Mouse (Mus musculus): ENCODE data around the gene Zc4h2. TPM values are rescaled to one million over a fixed set of nuclear protein-coding genes. Genes with fewer than 3 reads are reported as not detected.

Zc4h2 gene
- 27.1 and 33.5 TPM in 2 replicates for polyA plus RNA-seq (2016; fragmentation: Nextera tagmentation; extraction: Ambion mirVana)

DNA sequence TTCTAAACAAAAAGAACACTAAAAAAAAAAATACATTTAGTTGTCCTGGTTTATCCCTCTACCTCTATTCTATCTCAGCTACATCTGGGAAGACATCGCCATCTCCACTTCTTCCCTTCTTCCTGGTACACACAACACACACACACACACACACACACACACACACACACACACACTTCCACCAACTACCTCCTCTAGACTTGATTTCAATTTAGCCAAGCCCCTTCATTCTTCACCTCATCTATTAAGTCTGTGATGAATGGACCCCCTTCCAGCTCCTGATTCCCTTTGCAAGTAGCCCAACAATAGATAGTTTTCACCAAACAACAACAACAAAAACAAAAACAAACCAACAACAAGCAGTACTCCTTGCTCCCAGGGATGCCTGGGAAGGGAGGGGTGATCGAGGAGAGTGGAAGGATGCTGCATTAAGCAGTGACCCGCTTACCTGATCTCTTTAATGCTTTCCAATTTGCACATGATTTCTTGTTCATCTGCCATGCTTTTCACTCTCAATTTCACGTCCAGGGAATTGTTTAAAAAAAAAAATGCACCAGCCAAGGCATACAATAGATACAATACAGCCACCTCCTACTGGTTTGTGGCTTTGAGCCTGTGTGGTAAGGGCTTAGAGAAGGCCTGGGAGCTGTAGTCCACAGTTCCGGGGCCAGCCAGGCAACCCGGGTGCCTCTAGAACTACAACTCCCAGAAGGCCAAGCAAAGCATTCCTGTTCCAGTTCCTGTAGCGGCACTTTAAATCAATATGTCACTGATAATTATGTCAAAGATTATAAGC, at the start of gene Zc4h2:
Zc4h2 (minus strand) TSS at position 706 of the 796 bp plus-strand sequence.
- peak; percentile 63 for DNase-seq (ENCODE audit: low spot score)
- no peaks in the 10 kb centered on the region for H3K9me3 ChIP-seq (replicated peaks)
- peaks cover 10% of the 10 kb centered on the region; the same call in 1 of the 2 replicates for H3K27me3 ChIP-seq (ENCODE audit: low read depth, poor library complexity, severe bottlenecking)
- H3K36me3 ChIP-seq: no peaks in the 10 kb centered on the region
- H3K4me1 ChIP-seq: no peaks in the 10 kb centered on the region
- H3K4me3 ChIP-seq: peak within 1 kb of the TSS; percentile 52
- peak within 1 kb of the TSS; percentile 74 for H3K27ac ChIP-seq
- 18% methylated on average over 7 of the region's 7 CpGs for WGBS

GRCm38 (mm10) chrX:95687119-95687518, 28.8 kb upstream of the Zc4h2 start:
- no peaks in the 10 kb centered on the region for H3K36me3 ChIP-seq
- H3K27ac ChIP-seq: no peak overlapping the region
- H3K4me3 ChIP-seq: no peak overlapping the region
- 66% methylated on average over 1 of the region's 1 CpGs for WGBS
- no peaks in the 10 kb centered on the region for H3K4me1 ChIP-seq
- H3K9me3 ChIP-seq (replicated peaks): no peaks in the 10 kb centered on the region
- no peaks in the 10 kb centered on the region for H3K27me3 ChIP-seq (ENCODE audit: low read depth, poor library complexity, severe bottlenecking)
- DNase-seq (ENCODE audit: low spot score): no peak

DNA sequence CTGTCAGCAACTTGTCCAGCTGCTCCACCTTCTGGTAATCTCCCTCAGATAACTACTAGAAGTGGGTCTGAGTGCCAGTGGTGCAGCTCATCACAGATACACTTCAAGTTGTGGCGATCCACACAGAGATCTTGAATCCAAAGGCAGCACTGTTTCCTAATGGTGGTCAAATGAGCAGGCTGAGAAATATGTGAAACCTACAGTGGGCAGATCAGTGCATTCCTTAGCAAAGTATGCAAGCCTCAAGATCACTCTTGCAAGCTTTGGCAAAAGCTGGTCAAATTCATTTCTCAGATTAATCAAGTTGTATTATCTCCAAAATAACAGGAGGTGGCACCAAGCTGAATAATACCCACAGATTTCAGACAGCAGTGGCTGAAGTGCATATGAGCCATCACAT, 23.9 kb upstream of the Zc4h2 start:
- Histone ChIP-seq H3K4me1 (no peaks in the 10 kb centered on the region), H3K4me3 (no peak overlapping the region), H3K36me3 (no peaks in the 10 kb centered on the region), H3K9me3 (replicated peaks) (no peaks in the 10 kb centered on the region), H3K27ac (no peak overlapping the region), H3K27me3 (ENCODE audit: low read depth, poor library complexity, severe bottlenecking) (0 out of 2 replicates have a peak, but pooled peaks cover 4% of the 10 kb centered on the region)
- DNase-seq (ENCODE audit: low spot score): no peak
- 97% methylated on average over 1 of the region's 1 CpGs for WGBS

DNA sequence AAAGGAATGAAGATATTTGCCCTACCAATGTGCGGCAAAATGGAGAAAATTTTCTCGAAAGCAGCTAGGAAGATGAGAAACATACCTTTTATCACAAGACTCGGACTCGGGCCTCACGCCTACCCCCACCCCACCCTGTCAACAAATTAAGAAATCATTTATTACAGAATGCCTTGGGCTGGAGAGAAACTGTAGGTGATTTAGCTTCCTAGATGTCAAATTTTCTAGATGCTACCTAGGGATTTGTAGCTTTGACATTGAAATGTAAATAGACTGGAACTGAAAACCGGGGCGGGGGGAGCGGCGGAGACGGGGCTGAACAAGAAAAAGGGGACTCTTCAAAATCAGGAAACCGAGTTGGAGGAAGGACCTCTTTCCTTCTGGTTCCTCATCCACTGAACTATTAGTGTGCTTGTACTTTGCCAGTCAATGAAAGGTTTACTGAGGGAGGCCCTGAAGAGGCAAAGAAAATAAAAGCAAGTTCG, 333 bp upstream of the Zc4h2 start:
- DNase-seq (ENCODE audit: low spot score): peak; percentile 32
- Histone ChIP-seq H3K36me3 (no peaks in the 10 kb centered on the region), H3K4me3 (peak overlapping the region; percentile 52), H3K9me3 (replicated peaks) (no peaks in the 10 kb centered on the region), H3K27me3 (ENCODE audit: low read depth, poor library complexity, severe bottlenecking) (peaks cover 10% of the 10 kb centered on the region; the same call in 1 of the 2 replicates), H3K27ac (peak overlapping the region; percentile 53; the same call in 1 of the 2 replicates), H3K4me1 (no peaks in the 10 kb centered on the region)
- WGBS: 22% methylated on average over 12 of the region's 12 CpGs

DNA sequence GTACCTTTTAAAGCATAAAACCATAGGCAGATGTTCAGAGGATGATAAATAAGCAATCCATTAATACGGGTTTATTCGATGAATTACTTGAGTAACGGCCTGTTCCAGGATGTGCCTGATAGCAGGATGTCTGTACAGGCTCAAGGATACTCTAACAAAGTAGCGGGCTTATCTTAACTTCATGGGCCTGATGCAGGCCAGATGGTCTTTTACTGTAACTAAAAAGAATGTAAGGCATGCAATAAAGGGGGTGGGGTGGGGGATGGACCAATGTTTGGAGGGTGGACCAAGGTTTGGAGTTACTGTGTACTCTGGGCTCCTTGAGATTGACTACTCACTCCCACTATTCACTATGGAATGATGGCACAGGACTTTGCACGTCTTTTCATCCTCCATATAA, 57.7 kb downstream of the Zc4h2 start:
- DNase-seq (ENCODE audit: low spot score): no peak
- Histone ChIP-seq H3K27ac (no peak overlapping the region), H3K9me3 (replicated peaks) (no peaks in the 10 kb centered on the region), H3K27me3 (ENCODE audit: low read depth, poor library complexity, severe bottlenecking) (no peaks in the 10 kb centered on the region; the same call in 1 of the 2 replicates), H3K4me1 (no peaks in the 10 kb centered on the region), H3K36me3 (no peaks in the 10 kb centered on the region), H3K4me3 (no peak overlapping the region)
- WGBS: 69% methylated on average over 5 of the region's 5 CpGs

Other genes starting within 250 kb of the Zc4h2 start
- 10.2 and 11.6 TPM in 2 replicates for gene Amer1, start 213.6 kb downstream of the Zc4h2 start, polyA plus RNA-seq (2016; fragmentation: Nextera tagmentation; extraction: Ambion mirVana)
- 0.24 TPM in 1 of 2 replicates, not detected in the other for gene Asb12, start 100.5 kb downstream of the Zc4h2 start, polyA plus RNA-seq (2016; fragmentation: Nextera tagmentation; extraction: Ambion mirVana)
- gene Pfn5, start 100.4 kb downstream of the Zc4h2 start, polyA plus RNA-seq (2016; fragmentation: Nextera tagmentation; extraction: Ambion mirVana): not detected in 2 replicates
- gene Zc3h12b, start 53.2 kb upstream of the Zc4h2 start, polyA plus RNA-seq (2016; fragmentation: Nextera tagmentation; extraction: Ambion mirVana): 2.9 and 4.1 TPM in 2 replicates